Mouse (Mus musculus): ENCODE results near the gene Chst11. TPM values are rescaled to one million over a fixed set of nuclear protein-coding genes. Genes with fewer than 3 reads are reported as not detected.

The Chst11 gene
- polyA plus RNA-seq, 1 experiment from 2014 or later = 2.9 TPM

DNA sequence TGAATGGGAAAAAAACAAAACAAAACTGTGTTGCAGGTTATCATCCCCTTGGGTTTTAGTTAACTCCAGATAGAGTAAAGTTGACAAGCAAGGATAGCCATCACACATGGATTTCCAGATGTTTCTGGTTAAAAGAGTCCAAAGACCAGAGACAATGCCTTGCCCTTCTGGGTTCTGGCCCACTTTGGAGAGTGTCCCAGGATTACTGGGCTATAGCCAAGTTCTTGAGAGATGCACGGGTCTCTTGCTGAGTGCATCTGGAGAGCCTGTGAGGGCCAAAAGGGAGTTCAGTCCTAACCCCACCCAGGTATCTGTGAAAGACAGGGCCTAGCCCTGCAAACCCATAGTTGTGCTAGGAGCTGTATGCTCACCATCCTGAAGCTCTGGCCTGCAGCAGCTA lies 193.4 kb downstream of the Chst11 start:
- no peak overlapping the region for H3K27ac ChIP-seq
- no peak for ATAC-seq
- no peak overlapping the region for H3K9ac ChIP-seq (replicated peaks)
- peaks cover 11% of the 10 kb centered on the region; the same call in 1 of the 2 replicates for H3K4me1 ChIP-seq (replicated peaks)
- WGBS = 76% methylated on average over 1 of the region's 1 CpGs
- 0 out of 2 replicates have a peak, but pooled peaks cover 7% of the 10 kb centered on the region for H3K9me3 ChIP-seq
- H3K4me2 ChIP-seq (replicated peaks) = no peak overlapping the region
- H3K4me3 ChIP-seq (replicated peaks) = no peak overlapping the region
- no peaks in the 10 kb centered on the region for H3K36me3 ChIP-seq
- no peaks in the 10 kb centered on the region for H3K27me3 ChIP-seq

DNA sequence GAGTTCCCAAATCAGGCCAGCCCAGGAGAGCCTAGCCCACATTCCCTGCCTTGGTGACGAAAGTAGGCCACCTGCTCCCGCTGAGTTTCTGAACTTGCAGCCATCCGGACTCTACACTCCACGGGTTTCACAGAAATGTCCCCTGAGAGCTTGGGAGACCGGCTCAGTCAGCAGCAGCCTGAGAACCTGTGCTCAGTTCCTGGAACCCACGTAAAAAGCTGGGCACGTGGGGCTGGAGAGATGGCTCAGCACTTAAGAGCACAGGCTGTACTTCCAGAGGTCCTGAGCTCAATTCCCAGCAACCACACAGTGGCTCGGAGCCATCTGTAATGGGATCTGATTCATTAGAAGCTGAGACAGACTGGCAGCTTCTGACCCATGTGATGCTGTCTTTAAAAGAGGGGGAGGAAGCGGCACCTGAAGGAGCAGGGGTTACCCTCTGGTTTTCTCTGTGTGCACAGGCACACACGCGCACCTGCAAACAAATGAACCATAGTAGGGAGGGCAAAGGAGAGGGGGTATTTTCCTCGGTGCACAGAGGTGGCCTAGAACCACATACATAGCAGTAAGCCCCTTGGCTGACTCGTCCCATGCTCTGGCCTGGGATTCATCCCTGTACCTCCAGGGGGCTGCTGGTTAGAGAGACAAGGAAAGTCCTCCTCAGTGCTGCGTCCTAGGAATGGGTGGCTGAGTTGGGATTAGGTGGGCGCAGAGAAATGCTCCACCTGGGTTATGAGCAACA lies 196.7 kb downstream of the Chst11 start:
- Histone ChIP-seq H3K9ac (replicated peaks) (no peak overlapping the region), H3K4me1 (replicated peaks) (peaks cover 32% of the 10 kb centered on the region), H3K9me3 (0 out of 2 replicates have a peak, but pooled peaks cover 7% of the 10 kb centered on the region), H3K4me2 (replicated peaks) (no peak overlapping the region), H3K27ac (no peak overlapping the region), H3K4me3 (replicated peaks) (no peak overlapping the region), H3K36me3 (no peaks in the 10 kb centered on the region), H3K27me3 (no peaks in the 10 kb centered on the region)
- WGBS = 71% methylated on average over 15 of the region's 15 CpGs
- peak; percentile 53; the same call in 1 of the 2 replicates for ATAC-seq

DNA sequence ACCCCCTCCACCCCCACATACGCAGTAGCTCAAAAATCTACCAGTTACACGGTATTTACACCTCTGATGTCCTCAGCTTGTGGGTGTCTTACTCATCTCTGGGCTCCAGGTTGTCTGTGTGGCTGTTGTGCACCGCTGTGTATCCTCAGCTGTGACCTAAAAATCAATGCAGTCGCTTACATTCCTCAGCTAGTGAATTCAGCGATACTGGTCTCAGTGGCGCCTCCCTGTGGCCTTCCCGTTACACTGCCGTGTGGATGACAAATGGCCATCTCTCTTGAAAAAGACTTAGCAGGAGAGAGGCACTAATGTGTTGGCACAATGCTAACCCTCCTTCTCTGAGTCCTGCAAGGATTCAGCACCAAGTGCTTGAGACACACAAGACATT lies 197.3 kb downstream of the Chst11 start:
- Histone ChIP-seq H3K36me3 (no peaks in the 10 kb centered on the region), H3K9me3 (0 out of 2 replicates have a peak, but pooled peaks cover 7% of the 10 kb centered on the region), H3K4me2 (replicated peaks) (no peak overlapping the region), H3K27me3 (no peaks in the 10 kb centered on the region), H3K9ac (replicated peaks) (no peak overlapping the region), H3K4me3 (replicated peaks) (no peak overlapping the region), H3K4me1 (replicated peaks) (peaks cover 34% of the 10 kb centered on the region), H3K27ac (no peak overlapping the region)
- peak; percentile 18; the same call in 1 of the 2 replicates for ATAC-seq
- 25% methylated on average over 8 of the region's 8 CpGs for WGBS

DNA sequence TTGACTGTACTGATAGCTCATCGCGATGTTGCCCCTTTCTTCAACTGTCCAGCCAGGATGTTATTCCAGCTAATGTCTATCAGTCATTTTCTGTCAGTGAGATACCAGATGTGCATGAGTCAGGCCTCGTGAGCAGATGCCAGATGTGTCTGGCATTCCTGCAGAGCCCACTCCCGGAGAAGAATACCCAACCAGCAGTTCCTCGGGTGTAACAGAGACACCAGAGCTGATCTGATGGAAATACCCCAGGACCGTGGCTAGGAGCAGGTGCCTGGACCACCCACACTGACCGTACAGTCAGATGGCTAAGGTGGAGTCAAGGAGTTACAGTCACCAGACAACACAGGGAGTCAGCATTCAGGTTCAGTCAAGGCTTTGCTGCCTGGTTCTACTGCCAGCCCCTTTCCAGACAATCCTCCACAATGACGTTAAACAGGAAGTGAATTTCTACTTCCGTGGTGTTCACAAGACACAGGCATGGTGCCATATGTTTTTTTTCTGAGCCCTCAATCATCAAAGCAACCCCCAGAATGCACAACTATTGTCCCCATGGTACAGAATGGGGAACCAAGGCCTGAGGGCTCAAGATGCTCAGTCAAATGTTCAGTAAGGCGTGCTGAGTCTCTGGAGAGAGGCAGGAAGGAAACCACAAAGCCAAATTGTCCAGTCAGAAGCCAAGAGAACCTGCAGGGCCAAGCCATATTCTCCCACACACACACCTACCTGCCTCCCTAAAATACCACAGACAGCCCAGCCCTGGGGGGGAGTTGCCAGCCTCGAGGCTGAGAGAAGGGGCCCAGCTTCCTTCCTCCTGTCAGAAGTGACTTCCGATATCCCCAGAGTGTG lies 198.6 kb downstream of the Chst11 start:
- no peak for ATAC-seq
- Histone ChIP-seq H3K9ac (replicated peaks) (no peak overlapping the region), H3K4me3 (replicated peaks) (no peak overlapping the region), H3K27me3 (no peaks in the 10 kb centered on the region), H3K27ac (0 out of 2 replicates have a peak overlapping the region, but pooled peaks have one; percentile 4), H3K9me3 (0 out of 2 replicates have a peak, but pooled peaks cover 7% of the 10 kb centered on the region), H3K36me3 (no peaks in the 10 kb centered on the region), H3K4me2 (replicated peaks) (no peak overlapping the region), H3K4me1 (replicated peaks) (peaks cover 34% of the 10 kb centered on the region)
- 82% methylated on average over 12 of the region's 12 CpGs for WGBS

DNA sequence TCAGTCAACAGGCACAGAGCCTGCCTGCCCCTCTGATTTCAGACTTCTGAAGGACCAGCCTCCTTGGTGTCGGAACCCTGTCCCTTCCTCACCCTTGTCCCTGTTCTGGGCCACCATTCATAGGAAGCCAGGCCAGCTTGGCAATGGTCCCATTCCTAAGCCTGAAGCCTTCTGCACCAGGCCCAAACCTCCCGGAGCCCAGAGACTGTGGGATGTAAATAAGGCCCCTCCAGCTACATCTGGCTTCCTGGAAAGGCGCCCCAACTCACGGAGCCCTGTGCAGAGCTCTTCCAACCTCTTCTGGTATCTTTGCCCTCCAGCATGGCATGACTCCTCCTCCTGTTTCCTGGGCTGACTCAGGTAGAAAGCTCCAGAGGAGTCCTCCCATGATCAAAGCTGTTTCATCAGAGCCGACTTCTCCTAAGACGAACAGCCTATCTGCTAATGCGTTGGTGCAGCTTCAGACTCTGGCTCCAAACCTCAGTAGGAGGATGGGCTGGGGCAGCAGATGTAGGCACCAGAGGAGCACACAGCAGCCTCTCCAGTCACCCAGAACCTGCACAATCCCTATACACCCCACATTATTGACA lies 199.3 kb downstream of the Chst11 start:
- Histone ChIP-seq H3K36me3 (no peaks in the 10 kb centered on the region), H3K4me2 (replicated peaks) (no peak overlapping the region), H3K9me3 (0 out of 2 replicates have a peak, but pooled peaks cover under 1% of the 10 kb centered on the region), H3K27ac (peak overlapping the region; percentile 4; the same call in 1 of the 2 replicates), H3K27me3 (no peaks in the 10 kb centered on the region), H3K4me3 (replicated peaks) (no peak overlapping the region), H3K9ac (replicated peaks) (no peak overlapping the region), H3K4me1 (replicated peaks) (peaks cover 34% of the 10 kb centered on the region)
- WGBS = 72% methylated on average over 7 of the region's 7 CpGs
- ATAC-seq = peak; percentile 24; the same call in 1 of the 2 replicates

DNA sequence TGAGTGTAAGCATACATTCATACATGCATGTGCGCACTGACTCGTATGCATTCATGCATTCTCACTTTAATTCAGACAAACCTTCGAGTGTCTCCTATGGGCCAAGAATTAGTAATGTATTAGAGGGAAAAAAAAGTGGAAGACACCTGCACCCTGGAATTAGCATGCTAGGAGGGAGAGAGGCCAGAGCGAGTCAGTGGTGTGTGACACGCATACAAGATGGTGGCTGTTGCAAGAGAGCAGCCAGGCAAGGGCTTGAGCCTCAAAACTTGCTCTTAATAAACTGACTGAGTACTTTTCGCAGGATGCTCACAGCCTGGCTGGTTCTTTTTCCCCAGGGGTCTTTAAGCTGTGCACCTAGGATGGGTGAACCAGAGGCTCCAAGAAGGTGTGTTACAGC lies 199.8 kb downstream of the Chst11 start:
- Histone ChIP-seq H3K27ac (peak overlapping the region; percentile 4; the same call in 1 of the 2 replicates), H3K4me2 (replicated peaks) (no peak overlapping the region)
- ATAC-seq = no peak

DNA sequence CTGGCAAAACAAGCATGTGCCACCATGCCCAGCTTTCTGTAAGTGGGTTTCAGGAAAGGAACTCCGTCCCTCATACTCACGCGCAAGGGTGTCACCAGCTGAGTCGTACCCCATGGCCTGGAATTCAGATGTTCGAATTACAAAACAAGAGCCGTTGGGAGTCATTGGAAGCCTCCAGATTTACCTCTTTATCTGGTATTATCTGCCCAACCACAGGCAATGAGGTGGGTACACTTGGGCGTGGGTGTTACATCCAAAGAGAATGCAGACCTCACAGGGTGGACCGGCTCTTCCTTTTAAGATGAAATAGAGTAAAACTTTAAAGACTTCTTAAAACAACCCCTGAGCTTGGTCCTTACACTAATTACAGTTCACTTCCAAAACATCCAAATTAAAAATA lies 200.9 kb downstream of the Chst11 start:
- H3K36me3 ChIP-seq = peaks cover 5% of the 10 kb centered on the region
- H3K27ac ChIP-seq = no peak overlapping the region
- no peak for ATAC-seq
- no peak overlapping the region for H3K4me2 ChIP-seq (replicated peaks)
- peaks cover 4% of the 10 kb centered on the region; the same call in 1 of the 2 replicates for H3K9me3 ChIP-seq
- H3K4me1 ChIP-seq (replicated peaks) = peaks cover 34% of the 10 kb centered on the region
- no peak overlapping the region for H3K4me3 ChIP-seq (replicated peaks)
- WGBS = 92% methylated on average over 8 of the region's 8 CpGs
- no peak overlapping the region for H3K9ac ChIP-seq (replicated peaks)
- no peaks in the 10 kb centered on the region for H3K27me3 ChIP-seq

More for the DNA sequence above, 199.8 kb downstream of the Chst11 start:
- H3K4me3 ChIP-seq (replicated peaks) = no peak overlapping the region
- peaks cover 34% of the 10 kb centered on the region for H3K4me1 ChIP-seq (replicated peaks)
- H3K27me3 ChIP-seq = no peaks in the 10 kb centered on the region
- H3K9me3 ChIP-seq = peaks cover 2% of the 10 kb centered on the region; the same call in 1 of the 2 replicates
- no peak overlapping the region for H3K9ac ChIP-seq (replicated peaks)
- WGBS = 75% methylated on average over 6 of the region's 6 CpGs
- H3K36me3 ChIP-seq = no peaks in the 10 kb centered on the region

DNA sequence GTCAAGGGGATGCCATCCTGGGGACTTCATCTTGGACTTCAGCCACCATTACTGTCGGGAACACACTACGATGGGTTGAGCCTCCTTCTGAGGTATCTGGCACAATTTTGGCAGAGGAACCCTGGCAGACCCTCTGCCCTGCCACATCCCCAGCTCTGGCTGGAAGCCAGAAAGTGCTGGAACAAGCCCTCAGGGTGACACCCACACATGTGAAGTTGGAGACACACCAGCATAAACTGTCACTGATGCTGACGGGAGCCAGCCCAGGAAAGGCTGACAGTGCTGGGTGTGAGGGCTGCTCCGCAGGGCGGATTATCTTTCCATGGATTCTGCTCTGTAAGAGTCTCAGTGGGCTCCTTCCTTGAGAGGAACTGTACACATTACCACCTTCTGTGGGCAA lies 201.7 kb downstream of the Chst11 start:
- no peak for ATAC-seq
- H3K4me3 ChIP-seq (replicated peaks) = no peak overlapping the region
- no peaks in the 10 kb centered on the region for H3K27me3 ChIP-seq
- H3K9me3 ChIP-seq = peaks cover 4% of the 10 kb centered on the region; the same call in 1 of the 2 replicates
- H3K27ac ChIP-seq = no peak overlapping the region
- peaks cover 35% of the 10 kb centered on the region for H3K4me1 ChIP-seq (replicated peaks)
- no peak overlapping the region for H3K9ac ChIP-seq (replicated peaks)
- peaks cover 10% of the 10 kb centered on the region for H3K36me3 ChIP-seq
- H3K4me2 ChIP-seq (replicated peaks) = no peak overlapping the region
- 89% methylated on average over 5 of the region's 5 CpGs for WGBS

DNA sequence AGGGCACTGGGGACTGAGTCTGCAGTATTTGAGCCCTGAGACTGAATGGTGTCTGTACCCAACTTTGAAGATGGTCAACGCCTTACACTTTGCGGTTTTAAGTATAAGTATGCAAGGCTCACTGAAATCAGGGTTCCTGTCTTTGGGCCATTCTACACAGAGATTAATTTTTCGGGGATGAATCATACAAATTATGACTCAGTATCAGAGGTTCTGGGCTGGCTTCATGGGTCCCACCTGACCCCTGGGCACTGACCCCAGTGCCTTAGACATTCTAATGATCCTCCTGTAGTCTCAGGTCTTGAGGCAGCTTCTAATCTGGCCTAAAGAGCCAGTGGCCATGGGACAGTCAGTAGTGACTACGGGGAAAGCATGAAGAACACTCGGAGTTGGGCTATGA lies 203.8 kb downstream of the Chst11 start:
- Histone ChIP-seq H3K36me3 (peaks cover 10% of the 10 kb centered on the region), H3K27ac (no peak overlapping the region), H3K9me3 (peaks cover 4% of the 10 kb centered on the region; the same call in 1 of the 2 replicates), H3K4me1 (replicated peaks) (peaks cover 23% of the 10 kb centered on the region), H3K27me3 (no peaks in the 10 kb centered on the region), H3K9ac (replicated peaks) (no peak overlapping the region), H3K4me2 (replicated peaks) (no peak overlapping the region), H3K4me3 (replicated peaks) (no peak overlapping the region)
- ATAC-seq = no peak
- WGBS = 97% methylated on average over 5 of the region's 5 CpGs

DNA sequence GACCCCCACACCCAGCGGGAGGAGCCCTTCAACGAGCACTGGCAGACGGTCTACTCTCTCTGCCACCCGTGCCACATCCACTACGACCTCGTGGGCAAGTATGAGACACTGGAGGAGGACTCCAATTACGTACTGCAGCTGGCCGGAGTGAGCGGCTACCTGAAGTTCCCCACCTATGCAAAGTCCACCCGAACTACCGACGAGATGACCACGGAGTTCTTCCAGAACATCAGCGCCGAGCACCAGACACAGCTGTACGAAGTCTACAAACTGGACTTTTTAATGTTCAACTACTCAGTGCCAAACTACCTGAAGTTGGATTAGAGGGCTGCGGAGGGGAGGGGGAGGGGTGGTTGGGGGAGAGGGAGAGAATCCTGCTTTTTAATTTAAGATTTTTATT lies 206.2 kb downstream of the Chst11 start:
- no peak overlapping the region for H3K9ac ChIP-seq (replicated peaks)
- no peak overlapping the region for H3K27ac ChIP-seq
- no peak overlapping the region for H3K4me3 ChIP-seq (replicated peaks)
- H3K4me2 ChIP-seq (replicated peaks) = no peak overlapping the region
- H3K4me1 ChIP-seq (replicated peaks) = peaks cover 8% of the 10 kb centered on the region; the same call in 1 of the 2 replicates
- peaks cover 10% of the 10 kb centered on the region for H3K36me3 ChIP-seq
- WGBS = 97% methylated on average over 17 of the region's 17 CpGs
- H3K27me3 ChIP-seq = no peaks in the 10 kb centered on the region
- peaks cover 4% of the 10 kb centered on the region; the same call in 1 of the 2 replicates for H3K9me3 ChIP-seq
- no peak for ATAC-seq

DNA sequence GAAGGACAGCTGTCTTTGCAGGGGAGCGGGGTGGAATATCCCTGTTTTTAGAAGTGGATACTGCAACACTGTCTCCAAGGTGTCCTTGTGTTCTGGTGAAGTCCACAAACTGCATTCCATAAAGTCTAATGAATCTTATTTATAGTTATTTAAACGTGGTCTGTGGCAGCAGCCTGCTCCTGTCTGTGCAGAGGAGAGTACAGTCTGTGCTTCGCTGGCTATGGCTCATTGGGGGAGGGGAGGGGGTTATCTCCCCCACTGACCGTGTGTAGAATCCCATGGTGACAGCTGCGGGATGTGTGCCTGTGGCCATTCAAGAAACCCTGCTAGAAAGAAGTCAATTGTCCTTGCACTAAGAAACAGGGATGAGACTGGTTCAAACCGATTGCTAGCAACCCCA lies 206.7 kb downstream of the Chst11 start:
- H3K27me3 ChIP-seq = no peaks in the 10 kb centered on the region
- H3K9ac ChIP-seq (replicated peaks) = no peak overlapping the region
- no peak overlapping the region for H3K4me3 ChIP-seq (replicated peaks)
- H3K36me3 ChIP-seq = peaks cover 10% of the 10 kb centered on the region
- H3K27ac ChIP-seq = no peak overlapping the region
- peaks cover 4% of the 10 kb centered on the region; the same call in 1 of the 2 replicates for H3K9me3 ChIP-seq
- H3K4me2 ChIP-seq (replicated peaks) = no peak overlapping the region
- ATAC-seq = no peak
- H3K4me1 ChIP-seq (replicated peaks) = peaks cover 6% of the 10 kb centered on the region; the same call in 1 of the 2 replicates
- 43% methylated on average over 6 of the region's 6 CpGs for WGBS
